Mouse (Mus musculus): Measurements from ENCODE around the gene Olfr1507.

Olfr1507 gene

DNA sequence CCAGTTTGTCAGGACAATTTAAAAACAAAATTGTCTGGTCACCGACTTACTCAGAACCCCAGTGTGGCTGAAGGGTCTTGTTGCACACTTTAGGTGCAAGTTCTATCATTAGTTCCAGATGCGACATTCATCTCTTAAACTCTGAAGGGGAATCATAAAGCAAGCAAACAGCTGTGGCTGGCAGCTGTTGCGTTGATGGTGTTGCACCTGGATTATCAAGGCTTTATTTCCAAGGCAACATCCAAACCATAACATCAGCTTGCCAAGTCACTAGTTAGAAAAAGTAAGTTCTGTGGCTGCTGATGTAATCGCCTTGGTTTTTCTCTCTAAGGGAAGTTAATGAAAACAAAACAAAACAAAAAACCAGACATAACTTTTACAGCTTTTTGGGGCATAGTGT lies at the start of gene Olfr1507:
Gene Olfr1507, minus strand, starts transcription at position 234 of the 400 bp plus-strand sequence.
- no peak for DNase-seq

DNA sequence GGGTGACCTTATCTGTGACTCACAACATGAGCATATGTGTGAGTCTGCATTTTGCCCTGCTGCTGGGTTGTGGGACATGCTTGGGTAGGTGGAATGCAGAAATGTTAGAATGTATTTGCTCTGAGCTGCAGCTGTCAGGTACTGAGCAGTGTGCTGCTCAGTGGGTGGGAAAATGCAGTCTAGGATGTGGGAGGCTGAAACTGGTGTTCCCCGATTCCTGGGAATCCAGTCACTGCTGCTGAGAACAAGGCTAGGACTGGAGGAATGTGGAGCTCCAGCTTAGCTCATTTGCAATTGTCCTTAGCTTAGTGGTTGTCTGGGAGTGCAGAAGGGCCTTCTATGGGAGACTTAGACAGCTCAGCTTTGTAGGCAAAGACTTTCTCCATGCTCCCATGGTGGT lies 37.8 kb upstream of the Olfr1507 start:
- no peak for DNase-seq

DNA sequence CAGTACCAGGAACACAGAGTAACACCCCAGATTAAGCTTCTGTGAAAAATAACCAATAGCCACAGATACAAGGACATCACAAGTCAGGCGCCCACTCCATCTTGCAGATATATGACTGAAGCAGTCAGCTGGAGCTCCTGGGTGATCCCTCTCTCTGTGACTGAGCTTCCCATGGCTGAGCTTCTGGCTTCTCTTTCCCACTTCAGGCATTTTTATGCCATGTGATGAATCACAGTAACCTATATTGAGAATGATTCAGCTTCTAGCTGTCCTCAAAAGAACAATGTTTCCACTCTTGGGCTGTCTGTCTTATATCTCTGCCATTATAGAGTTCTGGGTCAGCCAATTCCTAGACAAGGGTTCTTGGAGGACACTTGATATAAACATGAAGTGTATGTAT lies 29.4 kb upstream of the Olfr1507 start:
- no peak for DNase-seq

DNA sequence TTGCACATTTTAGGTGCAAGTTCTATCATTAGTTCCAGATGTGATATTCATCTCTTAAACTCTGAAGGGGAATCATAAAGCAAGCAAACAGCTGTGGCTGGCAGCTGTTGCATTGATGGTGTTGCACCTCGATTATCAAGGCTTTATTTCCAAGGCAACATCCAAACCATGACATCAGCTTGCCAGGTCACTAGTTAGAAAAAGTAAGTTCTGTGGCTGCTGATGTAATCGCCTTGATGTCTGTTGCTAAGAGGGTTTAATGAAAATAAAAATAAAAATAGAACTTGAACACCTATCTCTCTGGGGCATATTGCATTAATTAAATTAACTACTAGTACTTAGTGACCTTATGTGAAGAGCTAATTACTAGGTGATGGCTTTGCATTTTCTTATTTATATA lies 28.2 kb downstream of the Olfr1507 start, which contains the start of gene Olfr1508:
Gene Olfr1508, minus strand, starts transcription at position 101 of the 400 bp plus-strand sequence.
- DNase-seq: no peak

DNA sequence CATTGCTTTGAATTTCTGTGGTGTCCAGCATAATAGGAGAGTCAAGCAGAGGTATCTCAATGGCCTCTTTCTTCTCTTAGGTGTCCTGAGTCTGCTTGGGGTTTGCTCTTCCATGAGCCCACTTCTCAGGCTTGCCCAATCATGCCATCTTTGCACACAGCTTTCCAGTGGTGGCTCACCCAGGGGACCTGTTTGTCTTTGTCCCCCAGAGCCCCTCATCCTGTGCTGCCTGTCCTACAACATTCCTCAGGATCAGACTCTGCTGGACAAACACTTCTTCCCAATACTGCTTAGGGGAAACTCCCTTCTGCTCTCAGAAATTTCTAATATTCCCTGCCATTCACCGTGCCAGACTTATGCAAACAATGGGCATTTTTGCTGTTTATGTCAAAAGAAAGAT lies 29.8 kb downstream of the Olfr1507 start:
- DNase-seq: no peak

DNA sequence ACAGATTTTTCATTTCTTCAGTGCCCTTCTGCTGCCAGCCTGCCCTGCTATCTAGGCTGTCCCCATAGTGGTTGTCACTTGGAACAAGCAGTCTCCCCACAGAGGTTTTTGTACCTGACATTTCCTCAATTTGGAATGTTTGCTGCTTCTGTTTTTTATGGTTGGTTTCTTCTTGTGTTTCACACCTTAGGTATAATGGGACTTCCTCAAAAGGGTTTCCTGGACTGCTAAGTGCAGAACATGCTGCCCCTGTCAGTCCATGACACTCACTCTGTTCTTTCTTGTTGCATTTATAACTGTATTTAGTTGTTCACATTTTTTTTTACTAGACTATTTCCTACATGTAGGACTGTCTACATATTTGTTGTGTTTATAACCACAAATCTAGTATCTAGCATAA lies 33.6 kb downstream of the Olfr1507 start:
- DNase-seq: no peak

DNA sequence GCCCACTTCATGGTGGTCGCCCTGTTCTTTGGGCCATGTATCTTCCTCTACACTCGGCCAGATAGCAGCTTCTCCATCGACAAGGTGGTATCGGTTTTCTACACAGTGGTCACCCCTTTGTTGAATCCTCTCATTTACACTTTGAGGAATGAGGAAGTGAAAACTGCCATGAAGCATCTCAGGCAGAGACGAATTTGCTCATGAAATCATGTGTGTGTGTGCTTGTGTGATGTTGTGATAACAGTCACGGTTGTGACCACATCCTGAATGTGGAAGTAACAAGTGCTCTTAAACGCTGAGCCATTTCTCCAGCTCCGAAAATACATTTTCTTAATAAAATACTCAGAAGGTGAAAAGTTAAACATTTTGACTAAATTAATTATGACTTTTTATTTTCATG lies 44.4 kb downstream of the Olfr1507 start:
- no peak for DNase-seq

DNA sequence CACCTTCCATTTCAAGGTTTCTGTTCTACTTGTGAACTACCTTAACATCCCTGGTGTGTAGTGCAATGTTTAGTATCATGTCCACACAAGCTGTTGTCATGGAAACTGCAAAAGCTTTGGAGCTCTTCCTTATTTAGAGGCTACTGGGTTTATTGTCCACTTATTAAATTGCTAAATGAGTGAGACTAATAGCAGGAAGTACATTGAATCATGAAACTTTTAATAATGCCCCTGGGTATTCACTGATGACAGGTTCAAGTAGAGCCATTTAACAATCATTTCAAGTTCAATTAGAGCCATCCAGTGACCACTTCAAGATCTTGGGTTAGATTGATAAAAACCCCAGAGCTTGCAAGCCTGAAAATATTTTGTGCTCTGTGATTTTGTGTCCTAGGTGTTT lies 52.9 kb downstream of the Olfr1507 start, which contains the start of gene Olfr1509:
Gene Olfr1509, plus strand, starts transcription at position 301 of the 400 bp plus-strand sequence.
- no peak for DNase-seq

Data from kidney, postnatal 36 days (tissue).